Mouse (Mus musculus) embryonic fibroblast, embryonic 13.5 days (primary cell): ENCODE measurements at regions not wholly inside any gene's neighbourhood (a gene's known extent, or its start where the extent isn't known, plus 50 kb on each side); places are given as distances from the start of the nearest gene placed in this dataset.

Source experiments
- CTCF ChIP-seq: IDR thresholded peaks from 2 replicates; pipeline ENCODE4 v1.5.1; 2011; ENCODE audit warnings: mild to moderate bottlenecking, control low read depth, low read length, moderate library complexity, borderline replicate concordance; ENCODE audit not compliant: insufficient read depth
- POLR2A ChIP-seq: IDR thresholded peaks from 2 replicates; pipeline ENCODE4 v1.6.1; 2011; ENCODE audit warnings: low read depth, mild to moderate bottlenecking, control low read depth, low read length, moderate library complexity

DNA sequence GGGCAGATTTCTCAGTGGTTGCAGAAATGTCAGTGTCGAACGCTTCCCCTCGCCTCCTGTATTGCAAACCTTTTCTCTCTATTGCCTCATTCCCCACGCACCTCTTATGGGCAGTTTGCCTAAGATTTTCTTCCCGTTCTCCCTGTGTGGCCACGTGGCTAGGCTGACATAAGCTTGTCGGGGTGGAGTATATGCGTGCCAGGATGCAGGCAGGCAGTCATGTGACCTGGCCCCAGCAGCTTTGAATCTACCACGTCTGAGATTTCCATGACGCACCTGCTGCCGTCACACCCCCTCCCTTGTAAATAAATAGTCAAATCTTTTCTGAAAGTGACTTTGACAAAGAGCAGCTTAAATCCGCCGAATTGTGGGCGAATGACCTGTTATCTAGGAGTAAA is 147.1 kb upstream of the Jade1 start:
- TF ChIP-seq CTCF (no peak), POLR2A (no peak)
